Mouse (Mus musculus): Measurements from ENCODE around the gene Inpp5k. TPM values are rescaled to one million over a fixed set of nuclear protein-coding genes. Genes with fewer than 3 reads are reported as not detected.

Gene Inpp5k
- polyA plus RNA-seq, 1 experiment from 2014 or later: 23.2 TPM

- H3K27me3 ChIP-seq: no peaks in the 10 kb centered on the region
- 88% methylated on average over 2 of the region's 2 CpGs for WGBS
- H3K9ac ChIP-seq: no peak overlapping the region
- H3K4me1 ChIP-seq: no peaks in the 10 kb centered on the region
- 0 out of 2 replicates have a peak overlapping the region, but pooled peaks have one; percentile 22 for H3K27ac ChIP-seq
- H3K4me2 ChIP-seq: no peak overlapping the region
- H3K9me3 ChIP-seq: no peaks in the 10 kb centered on the region
- H3K4me3 ChIP-seq: no peak overlapping the region
- ATAC-seq (ENCODE audit: insufficient number of reproducible peaks, insufficient read depth, low FRiP score, low TSS enrichment, low read depth): no peak
- H3K36me3 ChIP-seq: peaks cover 75% of the 10 kb centered on the region
Observed at GRCm38 (mm10) chr11:75621426-75621825, 9.4 kb upstream of the Inpp5k start.

DNA sequence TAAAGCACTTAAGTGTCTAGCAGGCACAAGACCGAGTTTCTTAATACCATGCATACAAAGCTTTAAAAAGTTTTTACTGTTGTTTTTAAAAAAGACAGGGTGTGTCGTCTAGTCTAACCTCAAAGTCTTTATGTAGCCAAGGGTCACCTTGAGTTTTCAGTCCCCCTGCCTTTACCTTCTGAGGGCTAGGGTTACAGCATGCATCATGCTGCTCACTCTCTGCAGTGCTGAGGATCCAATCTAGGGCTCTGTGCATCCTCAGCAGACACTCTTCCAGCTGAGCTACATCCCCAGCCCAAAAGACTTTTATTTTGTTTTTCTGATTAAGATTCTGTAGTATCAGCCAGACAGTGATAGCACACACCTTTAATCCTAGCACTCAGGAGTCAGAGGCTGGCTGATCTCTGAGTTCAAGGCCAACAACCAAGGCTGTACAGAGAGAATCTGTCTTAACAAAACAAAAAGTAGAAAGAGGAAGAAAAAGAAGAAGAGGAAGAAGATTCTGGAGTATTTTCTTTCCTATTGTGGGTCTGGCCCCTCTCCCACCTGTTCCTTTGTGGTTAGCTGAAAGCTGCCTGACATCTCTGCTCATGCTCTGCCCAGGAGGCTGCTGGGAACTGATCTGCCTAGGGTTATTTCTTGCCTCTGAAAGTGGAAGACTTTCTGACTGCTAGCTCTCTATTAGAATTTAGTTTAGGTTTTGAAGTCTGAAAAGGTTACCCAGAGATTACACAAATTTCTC is 8.0 kb upstream of the Inpp5k start:
- Histone ChIP-seq H3K27ac (no peak overlapping the region; the same call in 1 of the 2 replicates), H3K9me3 (no peaks in the 10 kb centered on the region), H3K9ac (no peak overlapping the region), H3K4me3 (no peak overlapping the region), H3K4me2 (no peak overlapping the region), H3K27me3 (no peaks in the 10 kb centered on the region), H3K4me1 (no peaks in the 10 kb centered on the region), H3K36me3 (peaks cover 78% of the 10 kb centered on the region)
- ATAC-seq (ENCODE audit: insufficient number of reproducible peaks, insufficient read depth, low FRiP score, low TSS enrichment, low read depth): no peak
- WGBS: 94% methylated on average over 2 of the region's 2 CpGs

GRCm38 (mm10) chr11:75624102-75624554 is 6.7 kb upstream of the Inpp5k start:
- H3K27ac ChIP-seq: no peak overlapping the region
- H3K4me1 ChIP-seq: no peaks in the 10 kb centered on the region
- no peak for ATAC-seq (ENCODE audit: insufficient number of reproducible peaks, insufficient read depth, low FRiP score, low TSS enrichment, low read depth)
- no peak overlapping the region for H3K9ac ChIP-seq
- 80% methylated on average over 2 of the region's 2 CpGs for WGBS
- peaks cover 77% of the 10 kb centered on the region for H3K36me3 ChIP-seq
- no peak overlapping the region for H3K4me2 ChIP-seq
- H3K27me3 ChIP-seq: no peaks in the 10 kb centered on the region
- H3K4me3 ChIP-seq: no peak overlapping the region
- H3K9me3 ChIP-seq: no peaks in the 10 kb centered on the region

DNA sequence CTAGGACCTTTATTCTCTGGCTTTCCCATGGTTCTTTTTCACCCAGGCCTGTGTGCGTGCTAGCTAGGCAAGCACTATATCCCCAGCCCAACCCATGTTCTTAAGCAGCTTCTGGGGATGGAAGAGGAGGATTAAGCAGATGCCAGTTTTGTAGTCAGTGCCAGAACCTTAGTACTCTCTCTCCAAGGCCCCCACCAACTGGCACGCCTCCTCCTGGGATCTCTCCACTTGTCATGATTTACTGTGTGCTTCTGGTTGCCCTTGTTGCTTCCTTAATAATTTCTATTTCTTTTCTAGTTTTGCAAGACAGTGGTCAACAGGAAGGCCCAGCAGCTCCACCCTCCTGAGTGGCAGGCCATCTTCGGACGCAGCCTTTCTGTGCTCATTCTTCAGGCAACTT is 5.0 kb upstream of the Inpp5k start:
- peaks cover 7% of the 10 kb centered on the region for H3K4me1 ChIP-seq
- H3K36me3 ChIP-seq: peaks cover 61% of the 10 kb centered on the region
- ATAC-seq (ENCODE audit: insufficient number of reproducible peaks, insufficient read depth, low FRiP score, low TSS enrichment, low read depth): no peak
- no peak overlapping the region for H3K9ac ChIP-seq
- H3K4me2 ChIP-seq: no peak overlapping the region
- no peak overlapping the region for H3K4me3 ChIP-seq
- H3K27ac ChIP-seq: no peak overlapping the region
- H3K9me3 ChIP-seq: no peaks in the 10 kb centered on the region
- 91% methylated on average over 4 of the region's 4 CpGs for WGBS
- H3K27me3 ChIP-seq: no peaks in the 10 kb centered on the region

DNA sequence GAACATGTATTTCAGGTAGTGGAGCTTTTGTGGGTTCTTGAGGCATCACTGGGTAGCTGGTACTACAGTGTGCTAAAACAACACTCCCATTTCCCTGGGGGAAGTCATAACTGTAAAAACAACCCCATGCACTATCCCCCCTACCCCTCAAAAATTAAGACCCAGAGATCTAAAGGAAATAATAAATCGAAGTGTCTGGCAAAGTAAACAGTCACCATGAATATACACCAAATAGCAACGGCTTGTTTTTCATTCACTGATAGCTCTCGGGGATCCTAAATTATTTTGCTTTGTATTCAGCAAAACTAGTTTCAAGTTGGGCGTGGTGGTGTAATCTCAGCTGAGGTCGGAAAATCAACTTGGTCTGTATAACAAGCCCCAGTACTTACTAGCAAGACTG is 690 bp upstream of the Inpp5k start:
- WGBS: 10% methylated on average over 5 of the region's 5 CpGs
- Histone ChIP-seq H3K27ac (peak overlapping the region; percentile 78), H3K27me3 (no peaks in the 10 kb centered on the region), H3K36me3 (peaks cover 34% of the 10 kb centered on the region), H3K4me2 (peak overlapping the region; percentile 86), H3K4me1 (peaks cover 25% of the 10 kb centered on the region), H3K9ac (peak overlapping the region; percentile 81), H3K4me3 (peak overlapping the region; percentile 75), H3K9me3 (no peaks in the 10 kb centered on the region)
- no peak for ATAC-seq (ENCODE audit: insufficient number of reproducible peaks, insufficient read depth, low FRiP score, low TSS enrichment, low read depth)

DNA sequence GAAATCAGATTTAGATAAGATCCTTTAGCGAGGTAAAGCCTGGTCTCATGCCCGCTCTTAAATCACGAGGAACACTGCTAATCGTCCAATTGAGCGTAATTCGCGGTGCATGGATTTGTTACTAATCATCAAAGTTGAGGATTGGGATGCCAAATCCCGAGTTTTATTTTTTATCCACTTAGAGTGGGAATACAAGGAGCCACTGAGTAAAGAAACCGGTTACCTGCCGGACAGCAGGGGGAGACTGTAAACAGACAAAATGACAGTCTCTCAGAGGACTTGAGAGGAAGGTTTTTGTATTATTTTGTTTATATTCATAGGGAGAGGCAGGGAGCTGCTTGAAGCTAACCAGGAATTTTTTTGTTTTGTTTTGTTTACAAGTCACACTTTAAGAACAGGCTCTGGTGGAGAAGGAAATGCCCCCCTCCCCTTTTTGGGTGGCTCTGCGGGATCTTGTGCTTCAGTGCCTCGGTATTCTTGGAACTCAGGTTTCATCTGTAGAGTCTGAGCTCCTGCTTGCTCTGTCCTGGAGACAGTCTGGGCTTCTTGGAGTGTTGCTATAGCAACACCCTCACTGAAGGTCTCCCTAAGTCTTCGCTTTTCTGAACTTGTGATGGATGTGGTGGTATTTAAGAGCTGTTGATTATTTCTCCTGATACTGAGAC is 905 bp downstream of the Inpp5k start:
- peaks cover 31% of the 10 kb centered on the region for H3K4me1 ChIP-seq
- peak overlapping the region; percentile 81 for H3K9ac ChIP-seq
- peaks cover 29% of the 10 kb centered on the region for H3K36me3 ChIP-seq
- H3K27ac ChIP-seq: no peak overlapping the region
- H3K4me2 ChIP-seq: peak overlapping the region; percentile 86
- WGBS: 9% methylated on average over 13 of the region's 13 CpGs
- no peaks in the 10 kb centered on the region for H3K27me3 ChIP-seq
- H3K4me3 ChIP-seq: peak overlapping the region; percentile 75
- ATAC-seq (ENCODE audit: insufficient number of reproducible peaks, insufficient read depth, low FRiP score, low TSS enrichment, low read depth): no peak
- no peaks in the 10 kb centered on the region for H3K9me3 ChIP-seq

GRCm38 (mm10) chr11:75632921-75633320 is 2.1 kb downstream of the Inpp5k start:
- H3K9me3 ChIP-seq: no peaks in the 10 kb centered on the region

GRCm38 (mm10) chr11:75634801-75635200 is 4.0 kb downstream of the Inpp5k start:
- peaks cover 28% of the 10 kb centered on the region for H3K4me1 ChIP-seq
- no peaks in the 10 kb centered on the region for H3K9me3 ChIP-seq
- no peak overlapping the region for H3K4me2 ChIP-seq
- ATAC-seq (ENCODE audit: insufficient number of reproducible peaks, insufficient read depth, low FRiP score, low TSS enrichment, low read depth): no peak
- no peaks in the 10 kb centered on the region for H3K27me3 ChIP-seq
- peaks cover 30% of the 10 kb centered on the region for H3K36me3 ChIP-seq
- H3K9ac ChIP-seq: no peak overlapping the region
- no peak overlapping the region for H3K27ac ChIP-seq
- H3K4me3 ChIP-seq: no peak overlapping the region
- WGBS: 76% methylated on average over 3 of the region's 3 CpGs

More at GRCm38 (mm10) chr11:75632921-75633320, 2.1 kb downstream of the Inpp5k start:
- no peak overlapping the region for H3K27ac ChIP-seq
- no peaks in the 10 kb centered on the region for H3K27me3 ChIP-seq
- peak overlapping the region; percentile 81; the same call in 1 of the 2 replicates for H3K9ac ChIP-seq
- peaks cover 31% of the 10 kb centered on the region for H3K4me1 ChIP-seq
- peaks cover 29% of the 10 kb centered on the region for H3K36me3 ChIP-seq
- H3K4me3 ChIP-seq: no peak overlapping the region
- H3K4me2 ChIP-seq: no peak overlapping the region
- WGBS: 93% methylated on average over 5 of the region's 5 CpGs
- no peak for ATAC-seq (ENCODE audit: insufficient number of reproducible peaks, insufficient read depth, low FRiP score, low TSS enrichment, low read depth)

DNA sequence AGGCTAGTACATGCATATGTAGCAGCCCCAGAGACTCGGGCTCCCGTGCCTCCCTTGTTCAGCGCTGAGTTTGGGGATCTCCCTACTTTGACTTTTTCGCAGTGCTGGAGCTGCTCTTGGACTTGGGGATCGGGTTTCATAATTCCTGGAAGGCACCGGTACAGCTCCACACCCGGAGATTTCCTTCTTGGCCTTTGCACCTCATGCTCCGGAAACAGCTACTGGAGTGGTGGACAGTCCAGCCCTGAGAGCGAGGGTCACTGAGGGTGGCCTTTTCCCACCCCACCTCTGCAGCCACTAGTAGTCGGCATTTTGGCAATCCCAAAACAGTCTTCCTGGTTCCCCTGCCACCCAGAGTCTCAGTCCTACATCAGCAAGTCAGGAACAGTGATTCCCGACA is 4.5 kb downstream of the Inpp5k start:
- Histone ChIP-seq H3K36me3 (peaks cover 30% of the 10 kb centered on the region), H3K27me3 (no peaks in the 10 kb centered on the region), H3K27ac (no peak overlapping the region), H3K9ac (no peak overlapping the region), H3K4me1 (peaks cover 24% of the 10 kb centered on the region), H3K9me3 (no peaks in the 10 kb centered on the region), H3K4me2 (no peak overlapping the region), H3K4me3 (no peak overlapping the region)
- ATAC-seq (ENCODE audit: insufficient number of reproducible peaks, insufficient read depth, low FRiP score, low TSS enrichment, low read depth): no peak
- WGBS: 54% methylated on average over 11 of the region's 11 CpGs

DNA sequence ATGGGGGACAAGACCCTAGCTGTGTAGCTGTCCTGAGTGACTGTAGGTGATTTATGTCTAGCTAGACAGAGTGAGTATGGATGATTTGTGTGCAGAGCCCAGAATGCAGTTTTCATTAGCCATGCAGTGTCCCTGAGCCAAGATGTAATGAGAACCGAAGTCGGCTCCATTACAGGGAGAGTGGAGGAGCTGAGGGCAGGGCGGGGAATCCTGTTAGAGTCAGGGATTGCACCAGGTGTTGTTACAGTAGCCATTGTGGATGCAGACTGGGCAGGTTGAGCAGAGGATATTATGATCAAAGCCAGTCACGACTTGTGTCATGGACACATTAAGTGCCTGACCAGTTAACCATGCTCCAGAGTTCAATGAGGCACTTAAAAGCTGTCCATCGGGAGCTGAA is 12.5 kb downstream of the Inpp5k start:
- 71% methylated on average over 5 of the region's 5 CpGs for WGBS
- Histone ChIP-seq H3K4me3 (no peak overlapping the region), H3K27me3 (no peaks in the 10 kb centered on the region), H3K4me2 (no peak overlapping the region), H3K9ac (no peak overlapping the region), H3K36me3 (peaks cover 16% of the 10 kb centered on the region), H3K4me1 (peaks cover 5% of the 10 kb centered on the region; the same call in 1 of the 2 replicates), H3K27ac (no peak overlapping the region), H3K9me3 (no peaks in the 10 kb centered on the region)
- ATAC-seq (ENCODE audit: insufficient number of reproducible peaks, insufficient read depth, low FRiP score, low TSS enrichment, low read depth): no peak

DNA sequence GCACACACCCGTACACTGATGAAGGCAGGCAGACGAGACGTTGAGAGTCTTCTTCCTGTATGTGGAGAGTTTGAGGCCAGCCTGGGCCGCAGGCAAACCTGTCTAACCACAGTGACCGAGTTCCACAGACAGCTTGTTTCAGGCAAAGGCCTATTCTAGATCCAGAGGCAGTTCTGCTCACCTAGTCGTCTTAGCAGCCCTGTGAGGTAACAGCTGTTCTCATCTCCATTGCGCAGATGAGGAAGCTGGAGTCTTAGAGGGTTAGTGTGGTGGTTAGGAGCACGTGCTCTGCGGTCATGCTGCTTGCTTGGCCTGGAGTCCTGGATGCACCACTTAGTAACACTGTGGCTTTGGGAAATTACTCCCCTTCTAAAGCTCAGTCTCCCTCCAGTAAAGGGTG is 13.9 kb downstream of the Inpp5k start:
- H3K4me2 ChIP-seq: no peak overlapping the region
- WGBS: 80% methylated on average over 9 of the region's 9 CpGs
- H3K27me3 ChIP-seq: no peaks in the 10 kb centered on the region
- no peaks in the 10 kb centered on the region for H3K9me3 ChIP-seq
- ATAC-seq (ENCODE audit: insufficient number of reproducible peaks, insufficient read depth, low FRiP score, low TSS enrichment, low read depth): no peak
- peaks cover 12% of the 10 kb centered on the region for H3K36me3 ChIP-seq
- H3K27ac ChIP-seq: no peak overlapping the region
- H3K9ac ChIP-seq: no peak overlapping the region
- H3K4me1 ChIP-seq: peaks cover 5% of the 10 kb centered on the region; the same call in 1 of the 2 replicates
- H3K4me3 ChIP-seq: no peak overlapping the region
